Mouse (Mus musculus) c-Kit-positive CD71-negative TER-119-negative erythroid progenitor cells, embryonic 14.5 days (primary cell): ENCODE data around the gene Gtdc1.
"Not testable (repeated sequence)": the region's sequence is repeated elsewhere in the genome, so short reads cannot be mapped to it uniquely, and the experiment has no call there.

Experiments used
- DNase-seq: peaks from one replicate; pipeline ENCODE4 v3.0.0-alpha.2; 2013; ENCODE audit warnings: low read depth

Gene Gtdc1

GRCm38 (mm10) chr2:44780961-44781360, 146.5 kb downstream of the Gtdc1 start:
- DNase-seq: no peak

GRCm38 (mm10) chr2:44763898-44764297, 163.6 kb downstream of the Gtdc1 start:
- DNase-seq: no peak

GRCm38 (mm10) chr2:44736618-44737017, 190.8 kb downstream of the Gtdc1 start:
- DNase-seq: no peak

DNA sequence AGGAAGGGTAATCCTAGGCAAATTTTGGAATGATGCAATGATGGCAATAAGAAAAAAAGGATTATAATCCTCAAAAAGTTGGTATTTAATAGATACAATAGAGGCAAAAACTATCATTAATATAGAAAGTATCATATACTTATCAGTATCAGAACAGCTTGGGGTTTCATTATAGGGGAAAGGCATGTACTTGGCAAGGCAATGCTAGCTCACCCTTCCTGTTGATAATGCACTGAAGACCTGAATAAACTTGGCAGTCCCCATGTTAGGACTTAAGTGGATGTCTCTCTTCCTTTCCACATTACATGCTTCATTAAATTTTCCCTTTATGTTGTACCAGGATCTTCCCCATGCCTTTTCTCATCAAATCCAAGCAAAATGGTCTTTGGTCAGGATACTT, 206.0 kb downstream of the Gtdc1 start:
- no peak for DNase-seq

DNA sequence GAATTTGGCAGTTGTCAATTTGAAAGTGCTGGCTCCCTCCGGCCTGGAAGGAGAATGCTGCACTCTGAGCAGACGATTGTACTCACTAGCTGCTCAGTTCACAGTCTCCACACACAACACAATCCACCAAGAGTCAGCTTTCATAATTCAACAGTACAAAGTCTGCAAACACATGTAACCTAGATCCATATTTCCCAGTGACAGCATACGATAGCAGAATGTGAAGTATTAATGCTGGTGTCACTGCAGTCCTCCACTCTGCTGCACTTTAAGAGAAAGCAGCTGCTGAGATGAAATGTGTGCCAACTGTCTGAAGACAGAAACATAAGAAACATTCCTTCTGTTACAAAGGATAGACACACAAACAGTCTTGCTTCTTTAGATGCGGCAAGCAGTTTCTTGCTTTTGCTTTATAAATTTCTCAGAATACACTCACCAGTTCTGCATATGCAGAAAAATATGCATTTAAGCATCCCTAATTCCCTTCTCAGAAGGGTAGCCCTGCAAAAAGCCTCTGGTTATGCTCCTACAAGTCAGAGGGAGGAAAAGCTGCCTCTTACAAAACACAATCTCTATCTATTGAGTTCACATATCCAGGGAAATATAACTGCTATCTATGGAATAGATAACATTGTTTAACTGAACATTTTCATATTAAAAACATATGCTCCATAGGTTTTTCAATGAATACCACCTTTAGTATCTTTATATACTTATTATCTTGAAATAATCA, 221.4 kb downstream of the Gtdc1 start:
- DNase-seq: no peak

DNA sequence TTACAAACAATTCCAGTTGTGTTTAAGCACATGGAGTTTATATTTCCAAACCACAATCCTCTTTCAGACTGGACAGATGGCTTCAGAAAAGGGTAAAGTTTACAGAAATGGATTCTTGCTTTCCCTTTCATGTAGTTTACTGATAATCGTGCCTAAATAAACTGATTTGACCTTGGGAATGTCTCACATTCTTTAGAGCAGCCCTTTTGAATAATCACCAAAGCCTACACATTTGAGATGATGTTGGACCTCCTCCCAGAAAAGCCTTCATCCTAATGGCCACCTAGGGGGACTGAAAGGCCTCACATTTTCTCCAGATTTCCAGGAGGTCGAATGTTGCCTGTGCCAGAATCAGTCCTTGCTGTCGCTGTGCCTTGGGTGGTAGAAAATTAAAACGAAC, 227.2 kb downstream of the Gtdc1 start:
- DNase-seq: no peak

GRCm38 (mm10) chr2:44696441-44696840, 231.0 kb downstream of the Gtdc1 start:
- DNase-seq: no peak

- DNase-seq: no peak
Measured at GRCm38 (mm10) chr2:44693898-44694297, 233.6 kb downstream of the Gtdc1 start.

DNA sequence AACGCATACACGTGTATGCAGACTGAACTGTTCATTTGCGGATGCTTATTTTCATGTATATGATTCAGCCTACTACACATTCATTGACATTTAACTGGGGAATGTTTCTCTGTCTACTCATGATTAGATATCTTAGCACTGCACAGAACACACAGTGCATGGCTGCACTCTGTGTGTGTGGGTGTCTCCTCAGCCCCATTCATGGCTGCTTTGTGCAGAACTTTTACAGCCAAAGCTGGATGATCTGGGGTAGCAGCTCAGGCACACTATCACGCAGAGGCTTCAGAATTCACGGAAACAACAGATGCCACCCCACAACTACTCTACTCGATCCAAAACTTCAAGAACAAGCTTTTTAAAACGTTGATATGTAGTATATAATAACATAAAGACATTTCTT, 263.4 kb downstream of the Gtdc1 start:
- no peak for DNase-seq

DNA sequence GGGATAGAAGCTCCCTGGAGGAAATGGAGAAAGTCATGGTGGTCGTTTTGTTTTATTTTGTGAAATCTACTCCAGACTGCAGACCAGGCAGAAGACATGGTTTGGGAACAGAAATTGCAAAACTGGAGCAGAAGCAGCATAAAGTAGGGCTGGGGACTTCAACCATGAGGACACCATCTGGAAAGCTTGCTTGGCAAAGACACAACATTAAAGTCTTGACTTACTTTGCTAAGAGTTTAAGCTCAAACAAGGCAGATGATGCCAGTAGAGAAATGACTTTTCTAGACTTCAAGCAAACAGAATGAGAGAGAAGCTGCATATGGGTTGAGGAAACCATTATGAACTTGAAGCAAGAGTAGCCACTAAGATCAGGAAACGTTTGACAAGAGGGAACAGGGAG, 267.6 kb downstream of the Gtdc1 start:
- no peak for DNase-seq

DNA sequence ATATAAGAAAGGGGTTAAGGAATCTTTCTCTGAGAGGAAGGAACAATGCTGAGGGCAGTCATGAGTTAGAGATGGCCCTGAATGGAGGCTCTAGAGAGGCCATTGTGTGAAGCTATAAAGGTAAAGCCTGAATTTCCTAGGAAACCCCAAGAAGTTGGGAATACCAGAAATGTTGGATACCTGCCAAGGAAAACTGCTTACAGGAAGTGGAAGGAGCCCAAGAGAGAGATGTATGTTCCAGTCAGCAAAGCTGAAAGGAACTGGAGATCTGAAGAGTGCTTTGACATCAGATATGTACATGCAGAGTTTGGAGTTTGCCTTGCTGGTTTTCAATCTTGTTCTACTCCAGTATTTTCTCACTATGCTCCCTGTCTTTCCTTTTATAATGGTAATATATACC, 268.4 kb downstream of the Gtdc1 start:
- no peak for DNase-seq

GRCm38 (mm10) chr2:44648537-44648936, 278.9 kb downstream of the Gtdc1 start:
- no peak for DNase-seq

DNA sequence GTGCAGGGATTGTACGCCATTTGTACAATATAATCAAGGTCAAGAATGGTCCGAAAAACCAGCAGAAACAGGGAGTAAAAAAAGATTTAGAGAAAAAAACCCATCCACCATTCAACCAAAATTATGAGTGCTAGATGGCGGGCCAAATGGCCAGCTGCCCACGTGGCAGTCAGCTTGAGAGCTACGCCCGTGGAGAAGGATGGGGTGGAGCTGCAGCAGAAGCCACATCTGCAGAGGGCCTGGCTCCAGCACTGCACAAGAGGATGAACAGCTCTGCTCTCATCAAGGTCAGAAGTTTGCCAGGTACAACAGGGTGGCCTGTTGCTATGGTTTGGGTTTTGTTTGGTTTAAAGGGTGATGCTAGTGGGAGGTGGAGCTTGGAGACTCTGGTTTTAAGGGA, 281.1 kb downstream of the Gtdc1 start:
- DNase-seq: no peak

- DNase-seq: no peak
Measured at GRCm38 (mm10) chr2:44639370-44639769, 288.1 kb downstream of the Gtdc1 start.

- no peak for DNase-seq
Measured at GRCm38 (mm10) chr2:44638157-44638556, 289.3 kb downstream of the Gtdc1 start.

- no peak for DNase-seq
Measured at GRCm38 (mm10) chr2:44633971-44634370, 293.5 kb downstream of the Gtdc1 start.

DNA sequence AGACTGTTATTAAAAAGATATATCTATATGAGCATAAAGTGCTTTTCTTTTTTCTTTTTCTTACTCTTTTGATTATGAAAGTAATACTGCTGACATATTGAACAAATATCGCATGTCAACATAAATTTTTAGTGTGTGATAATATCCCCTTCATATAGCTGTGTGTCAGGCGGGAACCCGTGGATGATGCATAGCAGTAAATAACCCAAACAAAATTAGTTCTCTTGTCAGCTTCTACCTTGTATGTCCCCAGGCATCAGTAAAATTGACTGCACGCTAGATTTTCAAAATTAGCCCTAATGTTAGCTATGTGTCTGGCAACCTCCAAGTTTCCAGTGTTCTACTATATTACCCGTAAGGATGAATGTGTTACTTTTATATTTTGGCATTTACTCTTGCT, 294.4 kb downstream of the Gtdc1 start:
- no peak for DNase-seq

DNA sequence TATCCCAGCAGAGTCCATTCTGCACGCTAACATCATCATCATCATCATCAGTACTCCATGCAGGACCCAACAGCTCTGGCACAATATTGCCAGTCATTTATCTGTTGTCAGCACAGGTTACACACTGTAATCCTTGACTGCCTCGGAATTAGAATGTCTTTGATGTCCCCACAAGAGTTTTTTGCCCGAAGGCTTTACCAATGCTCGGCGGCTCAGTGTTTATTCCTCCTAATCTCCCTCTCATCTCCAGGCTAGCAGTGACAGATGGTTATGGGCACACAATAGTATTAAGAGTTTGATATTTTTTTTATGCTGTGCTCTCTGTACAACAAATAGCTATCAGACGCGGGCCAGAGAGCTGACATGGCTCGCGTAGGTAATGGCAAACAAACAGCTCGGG, 294.9 kb downstream of the Gtdc1 start:
- DNase-seq: no peak

- DNase-seq: no peak
Measured at GRCm38 (mm10) chr2:44631064-44631463, 296.4 kb downstream of the Gtdc1 start.

GRCm38 (mm10) chr2:44628778-44629177, 298.7 kb downstream of the Gtdc1 start:
- DNase-seq: no peak

DNA sequence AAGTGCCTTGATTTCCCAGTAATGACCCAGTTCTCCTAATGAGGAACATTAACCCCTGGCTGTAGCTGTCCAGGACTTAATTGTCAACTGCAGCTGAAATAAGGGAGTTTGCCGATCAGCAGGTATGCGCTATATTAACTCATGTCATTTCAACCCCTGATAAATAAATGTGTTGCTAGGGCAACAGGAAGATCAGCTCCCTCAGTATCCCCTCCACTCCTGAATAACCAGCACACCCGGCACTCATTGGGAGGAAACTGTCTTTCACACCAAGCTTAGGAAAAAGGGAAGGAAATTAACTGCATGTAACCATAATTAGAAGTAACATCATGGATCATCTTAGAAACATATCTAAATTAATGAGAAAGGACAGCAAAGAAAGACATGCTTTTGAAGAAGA, 302.3 kb downstream of the Gtdc1 start:
- DNase-seq: no peak

DNA sequence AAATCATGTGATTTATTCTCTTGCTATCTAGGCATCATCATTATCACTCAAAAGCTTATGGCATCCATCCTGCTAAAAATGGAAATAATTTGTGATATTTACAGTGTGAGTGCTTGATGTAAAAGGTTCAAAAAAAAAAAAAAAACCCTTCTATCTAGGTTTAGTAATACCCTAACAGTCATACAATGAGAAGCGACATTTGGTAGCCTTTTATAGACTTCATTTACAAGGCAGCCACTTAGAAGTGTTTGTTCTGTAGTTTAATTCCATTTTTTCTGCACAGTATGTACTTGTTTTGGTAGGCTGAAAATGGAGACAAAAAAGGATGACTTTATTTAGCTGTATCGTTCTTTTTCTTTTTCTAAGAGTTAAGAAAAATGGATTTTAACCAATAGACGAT, 305.0 kb downstream of the Gtdc1 start:
- no peak for DNase-seq

GRCm38 (mm10) chr2:44599653-44600052, 327.8 kb downstream of the Gtdc1 start:
- not testable (repeated sequence) for DNase-seq

- no peak for DNase-seq
Measured at GRCm38 (mm10) chr2:44594276-44594675, 333.2 kb downstream of the Gtdc1 start.
